Mouse (Mus musculus): Measurements from ENCODE around the gene Gm49711. TPM values are rescaled to one million over a fixed set of nuclear protein-coding genes. Genes with fewer than 3 reads are reported as not detected.

Gm49711 gene
- polyA plus RNA-seq, 1 experiment, result 0.55 TPM

GRCm38 (mm10) chr16:92148367-92148728, 90.2 kb downstream of the Gm49711 start:
- DNase-seq (ENCODE audit: low read depth), result no peak
- no peak for TF ChIP-seq POLR2A (IDR thresholded peaks at IDR 0.05; ENCODE audit: borderline replicate concordance, extremely low read depth, insufficient read depth, insufficient read length, poor library complexity, severe bottlenecking)
- no peak for TF ChIP-seq CTCF (IDR thresholded peaks at IDR 0.05; ENCODE audit: borderline replicate concordance, extremely low read depth, insufficient read depth, insufficient read length)

GRCm38 (mm10) chr16:92150975-92151374, 92.9 kb downstream of the Gm49711 start:
- TF ChIP-seq CTCF (IDR thresholded peaks at IDR 0.05; ENCODE audit: borderline replicate concordance, extremely low read depth, insufficient read depth, insufficient read length) (no peak), POLR2A (IDR thresholded peaks at IDR 0.05; ENCODE audit: borderline replicate concordance, extremely low read depth, insufficient read depth, insufficient read length, poor library complexity, severe bottlenecking) (no peak)
- peak; percentile 9 for DNase-seq (ENCODE audit: low read depth)

DNA sequence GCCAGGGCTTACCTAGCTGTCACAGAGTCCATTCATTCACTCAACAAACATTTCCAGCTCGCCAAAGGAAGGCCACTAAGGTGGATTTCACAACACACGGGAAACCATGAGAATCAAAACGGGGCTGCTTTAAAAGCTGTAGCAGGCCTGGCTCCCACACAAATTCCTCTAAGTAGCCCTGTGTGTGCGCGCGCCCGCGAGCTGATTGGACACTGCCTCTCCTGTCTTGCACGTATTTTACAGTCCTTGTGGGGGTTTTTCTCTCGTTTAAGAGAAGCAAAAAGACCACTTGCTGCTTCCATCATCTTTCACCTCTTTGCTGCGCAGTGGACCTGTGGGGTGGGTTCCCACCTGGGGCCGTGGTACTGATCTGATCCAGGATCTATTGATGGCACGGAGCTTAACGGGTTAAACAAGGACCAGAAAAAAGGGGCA, 99.9 kb downstream of the Gm49711 start:
- TF ChIP-seq POLR2A (IDR thresholded peaks at IDR 0.05; ENCODE audit: borderline replicate concordance, extremely low read depth, insufficient read depth, insufficient read length, poor library complexity, severe bottlenecking) (no peak), CTCF (IDR thresholded peaks at IDR 0.05; ENCODE audit: borderline replicate concordance, extremely low read depth, insufficient read depth, insufficient read length) (no peak)
- DNase-seq (ENCODE audit: low read depth), result peak; percentile 77

- DNase-seq (ENCODE audit: low read depth), result peak; percentile 89
- TF ChIP-seq CTCF (IDR thresholded peaks at IDR 0.05; ENCODE audit: borderline replicate concordance, extremely low read depth, insufficient read depth, insufficient read length), result no peak
- TF ChIP-seq POLR2A (IDR thresholded peaks at IDR 0.05; ENCODE audit: borderline replicate concordance, extremely low read depth, insufficient read depth, insufficient read length, poor library complexity, severe bottlenecking), result peak; percentile 44; the same call in 1 of the 2 replicates
Observed at GRCm38 (mm10) chr16:92158461-92159091, 100.5 kb downstream of the Gm49711 start.

DNA sequence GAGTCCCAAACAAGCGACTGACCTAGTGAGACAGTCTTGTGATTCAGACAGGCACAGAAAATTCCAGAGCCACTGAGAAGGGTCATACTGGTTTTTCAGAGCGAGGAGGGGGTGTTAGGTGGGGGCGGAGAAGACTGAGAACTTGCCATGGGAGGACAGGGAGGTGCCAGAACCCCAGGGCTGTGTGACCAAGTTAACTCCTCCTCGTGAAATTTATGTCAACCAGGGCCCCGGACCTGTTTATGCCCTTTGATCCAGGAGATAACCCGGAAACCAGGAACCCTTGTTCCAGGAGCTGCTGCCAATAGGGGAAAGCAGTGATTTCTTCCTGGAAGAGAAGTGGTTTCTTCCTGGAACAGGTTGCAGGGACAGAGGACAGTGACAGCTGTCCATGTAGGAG, 101.0 kb downstream of the Gm49711 start:
- TF ChIP-seq POLR2A (IDR thresholded peaks at IDR 0.05; ENCODE audit: borderline replicate concordance, extremely low read depth, insufficient read depth, insufficient read length, poor library complexity, severe bottlenecking) (no peak), CTCF (IDR thresholded peaks at IDR 0.05; ENCODE audit: borderline replicate concordance, extremely low read depth, insufficient read depth, insufficient read length) (no peak)

DNA sequence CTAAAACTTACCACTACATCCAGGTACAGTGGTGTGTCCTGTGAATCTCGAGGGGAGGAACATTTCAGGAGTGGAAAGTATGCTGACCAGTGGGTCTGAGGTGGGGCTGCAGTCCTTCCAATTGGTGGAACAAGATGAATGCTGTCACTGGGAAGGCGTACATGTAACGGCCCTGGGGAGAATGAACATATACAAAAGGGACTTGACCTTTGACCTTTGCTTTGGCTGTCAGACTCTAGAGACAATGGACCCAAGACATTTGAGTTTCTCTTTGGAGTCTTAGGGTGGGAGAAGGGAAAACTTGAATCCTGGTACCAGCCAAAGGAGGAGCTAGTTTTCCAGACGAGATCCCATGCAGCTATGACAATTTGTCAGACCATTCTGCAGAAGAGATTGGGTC, 104.2 kb downstream of the Gm49711 start:
- TF ChIP-seq POLR2A (IDR thresholded peaks at IDR 0.05; ENCODE audit: borderline replicate concordance, extremely low read depth, insufficient read depth, insufficient read length, poor library complexity, severe bottlenecking), result no peak
- no peak for TF ChIP-seq CTCF (IDR thresholded peaks at IDR 0.05; ENCODE audit: borderline replicate concordance, extremely low read depth, insufficient read depth, insufficient read length)
- DNase-seq (ENCODE audit: low read depth), result no peak

More for the DNA sequence above, 101.0 kb downstream of the Gm49711 start:
- no peak for DNase-seq (ENCODE audit: low read depth)

GRCm38 (mm10) chr16:92163545-92163944, 105.4 kb downstream of the Gm49711 start:
- TF ChIP-seq CTCF (IDR thresholded peaks at IDR 0.05; ENCODE audit: borderline replicate concordance, extremely low read depth, insufficient read depth, insufficient read length) (no peak), POLR2A (IDR thresholded peaks at IDR 0.05; ENCODE audit: borderline replicate concordance, extremely low read depth, insufficient read depth, insufficient read length, poor library complexity, severe bottlenecking) (no peak)

DNA sequence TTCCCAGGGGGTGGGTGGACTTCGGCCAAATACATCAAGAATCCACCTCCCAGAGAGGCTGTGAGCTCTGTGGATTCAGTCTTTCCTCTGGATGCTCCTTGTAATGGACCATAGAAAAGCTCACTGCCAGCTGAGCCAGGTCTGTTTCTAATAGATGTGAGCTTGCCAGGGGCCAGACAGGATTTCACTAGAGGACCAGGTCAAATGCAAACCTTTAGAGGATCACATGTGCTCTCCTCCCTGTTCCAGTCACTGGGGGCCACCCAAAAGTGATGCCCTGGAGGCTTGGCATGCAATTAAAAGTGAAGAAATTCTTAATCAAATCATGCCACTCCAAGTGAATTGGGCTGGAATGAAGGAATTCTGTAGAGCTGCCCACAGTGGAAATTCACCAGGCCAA, 117.9 kb downstream of the Gm49711 start:
- no peak for TF ChIP-seq POLR2A (IDR thresholded peaks at IDR 0.05; ENCODE audit: borderline replicate concordance, extremely low read depth, insufficient read depth, insufficient read length, poor library complexity, severe bottlenecking)
- no peak for TF ChIP-seq CTCF (IDR thresholded peaks at IDR 0.05; ENCODE audit: borderline replicate concordance, extremely low read depth, insufficient read depth, insufficient read length)
- DNase-seq (ENCODE audit: low read depth), result no peak

More at GRCm38 (mm10) chr16:92163545-92163944, 105.4 kb downstream of the Gm49711 start:
- DNase-seq (ENCODE audit: low read depth), result no peak

DNA sequence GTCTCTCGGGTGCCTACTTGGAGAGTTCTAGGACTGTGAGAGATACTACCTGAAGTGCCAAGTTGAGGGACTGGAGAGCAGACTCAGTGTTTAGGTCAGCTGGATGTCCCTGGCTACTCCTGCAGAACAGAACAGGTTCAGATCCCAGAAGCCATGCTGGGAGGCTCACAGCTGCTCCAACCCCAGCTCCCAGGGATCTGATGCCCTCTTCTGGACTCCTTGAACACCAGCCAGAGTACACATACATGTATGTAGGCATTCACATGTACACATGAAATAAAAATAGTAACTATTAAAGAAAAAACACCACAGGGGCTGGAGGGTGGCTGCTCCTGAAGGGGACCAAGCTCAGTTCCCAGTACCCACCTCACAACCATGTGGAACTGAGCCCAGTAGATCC, 119.6 kb downstream of the Gm49711 start:
- TF ChIP-seq POLR2A (IDR thresholded peaks at IDR 0.05; ENCODE audit: borderline replicate concordance, extremely low read depth, insufficient read depth, insufficient read length, poor library complexity, severe bottlenecking) (no peak), CTCF (IDR thresholded peaks at IDR 0.05; ENCODE audit: borderline replicate concordance, extremely low read depth, insufficient read depth, insufficient read length) (peak; percentile 32; the same call in 1 of the 2 replicates)
- peak; percentile 23 for DNase-seq (ENCODE audit: low read depth)

DNA sequence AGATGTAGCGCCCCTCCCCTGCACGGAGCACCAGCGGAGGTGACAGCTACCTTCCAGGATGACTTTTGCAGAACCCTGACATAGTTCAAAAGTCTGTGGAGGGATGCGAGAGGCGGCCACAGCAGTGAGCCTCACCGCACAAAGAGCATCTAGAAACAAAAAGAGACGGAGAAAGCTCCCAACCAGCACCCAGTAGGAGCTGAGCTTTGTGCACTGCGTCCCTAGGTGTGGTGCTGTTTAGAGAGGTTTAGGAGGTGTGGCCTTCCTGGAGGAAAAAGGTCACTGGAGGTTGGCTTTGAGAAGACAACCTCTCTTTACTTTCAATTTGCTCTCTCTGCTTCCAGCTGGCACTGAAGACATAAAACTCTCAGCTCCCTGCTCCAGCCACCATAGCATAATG, 121.2 kb downstream of the Gm49711 start:
- no peak for DNase-seq (ENCODE audit: low read depth)
- no peak for TF ChIP-seq CTCF (IDR thresholded peaks at IDR 0.05; ENCODE audit: borderline replicate concordance, extremely low read depth, insufficient read depth, insufficient read length)
- TF ChIP-seq POLR2A (IDR thresholded peaks at IDR 0.05; ENCODE audit: borderline replicate concordance, extremely low read depth, insufficient read depth, insufficient read length, poor library complexity, severe bottlenecking), result no peak

DNA sequence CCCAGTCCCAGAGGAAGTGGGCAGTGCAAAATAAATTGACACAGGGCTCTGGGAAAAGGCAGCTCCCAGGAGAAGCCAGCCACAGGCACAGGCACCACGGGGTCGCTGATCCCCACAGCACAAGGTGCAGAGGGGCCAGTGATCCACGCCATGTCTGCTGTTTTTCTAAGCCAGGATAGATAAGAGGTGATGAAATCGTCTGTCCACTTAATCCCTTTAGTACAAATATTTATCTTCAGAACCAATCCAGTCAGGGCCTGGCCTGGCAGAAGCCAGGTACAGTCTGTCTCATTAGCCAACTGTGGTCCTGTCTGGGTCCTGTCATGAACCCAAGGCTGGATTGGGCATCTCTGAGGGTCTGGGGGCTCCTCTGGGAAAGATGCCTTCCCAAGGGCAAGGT, 125.4 kb downstream of the Gm49711 start:
- TF ChIP-seq CTCF (IDR thresholded peaks at IDR 0.05; ENCODE audit: borderline replicate concordance, extremely low read depth, insufficient read depth, insufficient read length) (no peak), POLR2A (IDR thresholded peaks at IDR 0.05; ENCODE audit: borderline replicate concordance, extremely low read depth, insufficient read depth, insufficient read length, poor library complexity, severe bottlenecking) (no peak)
- DNase-seq (ENCODE audit: low read depth), result no peak

DNA sequence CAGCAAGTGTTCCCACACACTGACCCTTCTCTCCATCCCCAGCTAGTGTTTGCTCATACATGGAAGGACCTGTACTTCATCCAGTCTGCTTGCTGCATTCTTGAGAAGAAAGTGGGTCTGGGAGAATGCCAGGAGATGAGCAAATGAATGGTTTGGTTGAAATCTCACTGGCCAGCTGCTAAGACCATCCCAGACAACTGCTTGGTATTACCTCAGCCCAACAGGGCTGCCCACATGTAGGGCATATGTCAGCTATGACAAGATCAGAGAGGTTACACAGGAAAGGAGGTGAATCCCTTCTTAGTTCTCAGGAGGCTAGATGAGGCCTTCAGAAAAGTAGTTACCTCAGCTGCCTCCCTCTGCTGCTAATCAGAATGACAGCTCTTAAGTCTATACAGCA, 132.5 kb downstream of the Gm49711 start:
- no peak for DNase-seq (ENCODE audit: low read depth)
- no peak for TF ChIP-seq POLR2A (IDR thresholded peaks at IDR 0.05; ENCODE audit: borderline replicate concordance, extremely low read depth, insufficient read depth, insufficient read length, poor library complexity, severe bottlenecking)
- no peak for TF ChIP-seq CTCF (IDR thresholded peaks at IDR 0.05; ENCODE audit: borderline replicate concordance, extremely low read depth, insufficient read depth, insufficient read length)

Data from brain, embryonic 14.5 days (tissue).